Mouse (Mus musculus) olfactory bulb, adult 2 months (tissue): ENCODE results near the gene Snd1. TPM values are rescaled to one million over a fixed set of nuclear protein-coding genes. Genes with fewer than 3 reads are reported as not detected.
A peak's percentile ranks its signal among the peaks of the same experiment; 100 is the strongest.

Source experiments
- H3K27ac ChIP-seq: fragments of 200-500 bp; 2 replicates; pipeline ENCODE4 v1.5.1; 2012; ENCODE audit warnings: low read depth, low read length; ENCODE audit not compliant: insufficient read depth
- H3K4me1 ChIP-seq: fragments of 200-500 bp; 2 replicates; pipeline ENCODE4 v1.6.1; 2012; ENCODE audit warnings: low read length; ENCODE audit not compliant: control insufficient read depth, insufficient read depth
- H3K4me3 ChIP-seq: fragments of 200-500 bp; 2 replicates; pipeline ENCODE4 v1.5.1; 2012; ENCODE audit warnings: mild to moderate bottlenecking, low read depth, low read length, moderate library complexity; ENCODE audit not compliant: insufficient read depth
- CTCF ChIP-seq: fragments of 200-500 bp; IDR thresholded peaks from 2 replicates; pipeline ENCODE4 v1.5.1; 2012; ENCODE audit warnings: low read depth, mild to moderate bottlenecking, low read length, moderate library complexity; ENCODE audit not compliant: insufficient read depth
- POLR2A ChIP-seq: fragments of 200-500 bp; IDR thresholded peaks from 2 replicates; pipeline ENCODE4 v1.6.1; 2012; ENCODE audit warnings: mild to moderate bottlenecking, low read depth, low read length, moderate library complexity; ENCODE audit not compliant: insufficient read depth
- WGBS: fragments of 180-500 bp; shearing (Covaris S2); methylation state at CpG from one replicate; pipeline ENCODE4 v1.1.7; 2018; 5-methylcytosine and 5-hydroxymethylcytosine counted together
- polyA plus RNA-seq: library from polyadenylated mRNA; stranded (reverse); fragments of >200 nt; gene quantifications from 2 replicates; pipeline ENCODE4 v1.2.4, GENCODE M21; 2012; ENCODE audit warnings: low replicate concordance; ENCODE audit not compliant: missing spikeins, insufficient read depth, insufficient read length

Gene Snd1
- polyA plus RNA-seq, 1 experiment, result not detected

DNA sequence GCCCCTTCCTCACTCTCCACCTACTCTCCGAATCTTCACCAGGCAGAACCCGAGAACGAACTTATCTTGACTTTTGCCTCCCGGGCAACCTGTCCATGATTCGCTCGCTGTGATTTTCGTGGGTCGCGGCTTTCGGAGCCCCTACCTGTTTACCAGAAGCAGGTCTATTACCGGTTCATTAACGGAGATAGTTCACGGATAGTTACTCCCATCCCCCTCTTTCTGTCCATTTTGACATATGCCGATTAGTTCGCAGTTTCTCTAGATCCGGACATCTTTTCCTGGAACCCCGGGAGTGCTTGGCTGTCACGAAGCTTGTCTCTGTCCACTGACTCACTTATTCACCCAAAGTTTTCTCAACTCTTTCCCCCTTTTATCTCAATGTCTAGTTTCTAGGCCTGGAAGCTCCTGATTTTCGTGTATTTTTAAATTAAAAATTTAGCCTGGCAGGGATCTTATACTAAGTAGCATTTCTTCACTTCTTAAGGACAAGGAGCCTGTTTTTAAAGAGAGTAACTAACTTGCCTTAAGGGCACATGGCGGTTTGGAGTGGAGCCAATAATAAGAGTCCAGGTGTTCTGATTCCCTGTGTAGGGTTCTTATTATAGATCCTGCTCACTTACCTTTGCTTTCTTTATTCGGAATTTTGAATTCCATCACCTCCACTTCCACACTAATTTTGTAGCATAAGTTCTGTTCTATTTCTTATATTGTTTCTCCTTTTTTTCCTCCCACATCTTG lies 6.0 kb downstream of the Snd1 start:
- H3K27ac ChIP-seq, result no peak overlapping the region
- H3K4me1 ChIP-seq, result peaks cover 6% of the 10 kb centered on the region; the same call in 1 of the 2 replicates
- WGBS, result 7% methylated on average over 21 of the region's 21 CpGs
- peak overlapping the region; percentile 96 for H3K4me3 ChIP-seq
- TF ChIP-seq CTCF (no peak), POLR2A (no peak)

GRCm38 (mm10) chr6:28482711-28483315 lies 7.9 kb downstream of the Snd1 start:
- Histone ChIP-seq H3K27ac (no peak overlapping the region), H3K4me1 (peaks cover 6% of the 10 kb centered on the region; the same call in 1 of the 2 replicates), H3K4me3 (no peak overlapping the region)
- TF ChIP-seq CTCF (no peak), POLR2A (no peak)
- 75% methylated on average over 4 of the region's 4 CpGs for WGBS

DNA sequence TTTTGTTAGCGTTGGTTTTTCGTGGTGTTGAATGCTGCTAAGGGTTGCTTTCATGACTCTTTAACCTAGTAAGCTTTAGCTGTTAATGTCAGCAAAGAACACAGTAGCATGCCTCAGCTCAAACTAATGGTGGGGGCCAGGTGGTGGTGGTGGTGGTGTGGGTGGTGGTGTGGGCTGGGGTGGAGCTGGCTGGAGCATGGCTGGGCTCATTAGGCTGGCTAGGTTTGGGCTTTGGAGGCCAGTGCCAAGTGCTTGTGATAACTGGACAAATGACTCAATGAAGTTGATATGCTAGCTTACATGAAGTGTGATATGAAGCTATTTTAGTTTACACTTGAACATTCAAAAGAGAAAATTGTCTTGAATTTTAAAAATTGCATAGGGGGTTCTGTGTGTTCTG lies 11.1 kb downstream of the Snd1 start:
- no peak overlapping the region for H3K4me3 ChIP-seq
- 87% methylated on average over 2 of the region's 2 CpGs for WGBS
- TF ChIP-seq CTCF, result no peak
- no peak for TF ChIP-seq POLR2A
- H3K27ac ChIP-seq, result no peak overlapping the region
- peaks cover 6% of the 10 kb centered on the region; the same call in 1 of the 2 replicates for H3K4me1 ChIP-seq

DNA sequence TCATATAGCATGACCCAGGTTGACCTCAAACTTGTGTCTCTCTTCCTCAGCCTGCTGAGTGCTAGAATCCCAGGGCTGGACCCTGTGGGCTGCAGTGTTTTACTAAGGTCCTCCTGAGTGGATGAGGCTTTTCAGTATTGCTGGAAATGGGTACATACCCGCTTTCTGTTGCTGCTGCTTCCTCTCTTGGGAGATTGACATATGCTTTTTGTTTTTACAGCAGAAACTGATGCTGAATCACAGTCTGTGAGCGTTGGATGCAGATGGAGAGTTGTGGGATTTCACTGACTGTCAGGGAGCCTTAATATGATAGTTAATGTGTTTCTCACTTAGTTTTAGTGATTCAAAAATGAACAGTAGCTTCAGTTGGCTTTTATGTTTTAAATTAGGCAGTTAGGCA lies 11.5 kb downstream of the Snd1 start:
- no peak overlapping the region for H3K27ac ChIP-seq
- H3K4me1 ChIP-seq, result peaks cover 6% of the 10 kb centered on the region; the same call in 1 of the 2 replicates
- no peak overlapping the region for H3K4me3 ChIP-seq
- WGBS, result 90% methylated on average over 2 of the region's 2 CpGs
- TF ChIP-seq POLR2A (no peak), CTCF (no peak)

GRCm38 (mm10) chr6:28486905-28487304 lies 12.0 kb downstream of the Snd1 start:
- no peak overlapping the region for H3K4me3 ChIP-seq
- peaks cover 2% of the 10 kb centered on the region; the same call in 1 of the 2 replicates for H3K4me1 ChIP-seq
- H3K27ac ChIP-seq, result no peak overlapping the region
- 72% methylated on average over 7 of the region's 7 CpGs for WGBS
- TF ChIP-seq POLR2A (no peak), CTCF (no peak)

DNA sequence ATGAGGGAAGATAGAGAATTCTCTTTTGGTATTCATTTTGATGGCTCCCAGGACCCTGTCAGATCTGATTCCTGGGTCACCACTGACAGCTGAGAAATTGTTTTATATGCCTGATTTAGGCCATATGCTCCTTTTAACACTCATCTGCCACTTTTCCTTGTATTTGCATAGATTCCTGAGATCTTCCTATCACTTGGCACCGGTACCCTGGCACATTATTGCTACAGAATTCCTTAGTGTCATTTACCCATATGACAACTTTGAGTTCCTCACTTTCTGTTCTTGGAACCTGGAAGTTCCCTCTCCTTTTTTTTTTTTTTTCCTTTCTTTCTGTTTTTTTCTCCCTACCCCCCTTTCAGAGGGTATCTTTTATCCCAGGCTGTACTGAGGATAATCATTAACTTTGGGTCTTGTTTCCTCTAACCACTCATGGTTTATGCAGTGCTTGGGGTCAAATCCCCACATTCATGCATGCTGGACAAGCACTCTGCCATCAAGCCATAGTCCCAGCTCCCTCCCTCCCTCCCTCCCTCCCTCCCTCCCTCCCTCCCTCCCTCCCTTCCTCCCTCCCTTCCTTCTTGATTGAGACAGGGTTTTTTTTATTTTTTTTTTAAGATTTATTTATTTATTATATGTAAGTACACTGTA lies 13.4 kb downstream of the Snd1 start:
- TF ChIP-seq CTCF (no peak), POLR2A (no peak)
- 100% methylated on average over 1 of the region's 1 CpGs for WGBS
- Histone ChIP-seq H3K4me3 (no peak overlapping the region), H3K4me1 (no peaks in the 10 kb centered on the region; the same call in 1 of the 2 replicates), H3K27ac (no peak overlapping the region)

DNA sequence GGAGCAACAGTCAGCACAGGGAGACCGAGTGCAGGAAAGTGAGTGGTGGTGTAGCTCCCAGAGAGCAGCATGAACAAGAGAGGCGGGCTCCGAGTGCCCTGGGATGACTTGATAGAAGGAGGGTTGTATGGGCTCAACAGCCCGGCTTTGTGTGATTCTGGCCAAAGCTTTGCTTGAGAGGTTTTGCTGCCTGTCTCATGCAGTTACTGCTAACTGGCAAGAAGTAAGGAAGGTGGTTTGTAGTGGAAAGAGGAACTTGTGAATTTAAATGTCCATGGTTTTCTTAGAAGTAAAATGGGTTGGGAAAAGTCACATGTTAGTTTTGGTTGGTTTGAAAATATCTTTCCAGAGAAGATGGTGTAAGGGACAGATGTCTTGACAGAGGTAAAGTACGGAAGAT lies 15.7 kb downstream of the Snd1 start:
- no peak for TF ChIP-seq POLR2A
- TF ChIP-seq CTCF, result no peak
- no peaks in the 10 kb centered on the region; the same call in 1 of the 2 replicates for H3K4me1 ChIP-seq
- 69% methylated on average over 5 of the region's 5 CpGs for WGBS
- no peak overlapping the region for H3K27ac ChIP-seq
- no peak overlapping the region for H3K4me3 ChIP-seq

GRCm38 (mm10) chr6:28491198-28491597 lies 16.3 kb downstream of the Snd1 start:
- no peak overlapping the region for H3K4me3 ChIP-seq
- no peaks in the 10 kb centered on the region; the same call in 1 of the 2 replicates for H3K4me1 ChIP-seq
- TF ChIP-seq CTCF (no peak), POLR2A (no peak)
- no peak overlapping the region for H3K27ac ChIP-seq

DNA sequence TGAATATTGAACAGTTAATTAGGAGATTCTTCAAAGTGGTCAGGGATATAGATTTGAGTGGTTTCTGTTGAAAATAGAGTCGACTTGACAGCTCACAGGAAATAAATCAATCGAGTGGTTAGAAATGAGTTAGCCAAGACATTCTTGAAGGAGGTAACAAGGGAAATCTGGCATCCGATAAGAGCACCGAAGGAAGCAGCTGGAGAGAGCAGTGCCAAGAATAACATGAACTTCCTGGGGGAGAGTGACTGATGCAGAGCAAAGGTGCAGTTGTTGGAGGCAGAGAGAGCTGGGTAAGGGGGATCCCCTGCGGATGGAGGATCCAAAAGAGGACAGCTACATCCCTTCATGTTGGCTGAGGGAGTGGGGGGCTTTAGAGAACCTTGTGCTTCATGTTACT lies 22.9 kb downstream of the Snd1 start:
- no peak for TF ChIP-seq POLR2A
- no peak for TF ChIP-seq CTCF
- WGBS, result 54% methylated on average over 5 of the region's 5 CpGs
- H3K27ac ChIP-seq, result no peak overlapping the region

More for the DNA sequence above, 22.9 kb downstream of the Snd1 start:
- Histone ChIP-seq H3K4me3 (no peak overlapping the region), H3K4me1 (no peaks in the 10 kb centered on the region)
